Mouse (Mus musculus): ENCODE measurements at regions not wholly inside any gene's neighbourhood (a gene's known extent, or its start where the extent isn't known, plus 50 kb on each side); places are given as distances from the start of the nearest gene placed in this dataset.

- Histone ChIP-seq H3K27me3 (ENCODE audit: control insufficient read depth, insufficient read depth, low read length) (no peaks in the 10 kb centered on the region), H3K27ac (replicated peaks; ENCODE audit: low read depth, low read length) (no peak overlapping the region), H3K4me3 (replicated peaks; ENCODE audit: low read length) (no peak overlapping the region), H3K36me3 (ENCODE audit: control insufficient read depth, insufficient read depth, low read length) (no peaks in the 10 kb centered on the region), H3K4me2 (replicated peaks; ENCODE audit: low read depth, low read length, severe bottlenecking) (no peak overlapping the region), H3K9me3 (ENCODE audit: control insufficient read depth, low read length) (no peaks in the 10 kb centered on the region), H3K9ac (ENCODE audit: low read depth, low read length, severe bottlenecking) (no peak overlapping the region), H3K4me1 (ENCODE audit: control insufficient read depth, insufficient read depth, low read length) (no peaks in the 10 kb centered on the region)
- no peak for ATAC-seq (ENCODE audit: low FRiP score, low read depth)
- TF ChIP-seq POLR2A (IDR thresholded peaks at IDR 0.05; ENCODE audit: borderline replicate concordance, extremely low read depth, insufficient read depth, insufficient read length), result no peak
- WGBS, result 77% methylated on average over 1 of the region's 1 CpGs
- DNase-seq (ENCODE audit: low spot score), result no peak
These were observed 304.9 kb downstream of the Epm2a start for GRCm38 (mm10) chr10:11648151-11648550.

GRCm38 (mm10) chr10:11660056-11660770, 317.0 kb downstream of the Epm2a start:
- Histone ChIP-seq H3K4me1 (ENCODE audit: control insufficient read depth, insufficient read depth, low read length) (no peaks in the 10 kb centered on the region), H3K36me3 (ENCODE audit: control insufficient read depth, insufficient read depth, low read length) (no peaks in the 10 kb centered on the region), H3K27me3 (ENCODE audit: control insufficient read depth, insufficient read depth, low read length) (no peaks in the 10 kb centered on the region), H3K9me3 (ENCODE audit: control insufficient read depth, low read length) (no peaks in the 10 kb centered on the region), H3K4me3 (replicated peaks; ENCODE audit: low read length) (no peak overlapping the region), H3K9ac (ENCODE audit: low read depth, low read length, severe bottlenecking) (no peak overlapping the region), H3K4me2 (replicated peaks; ENCODE audit: low read depth, low read length, severe bottlenecking) (no peak overlapping the region), H3K27ac (replicated peaks; ENCODE audit: low read depth, low read length) (no peak overlapping the region)
- TF ChIP-seq POLR2A (IDR thresholded peaks at IDR 0.05; ENCODE audit: borderline replicate concordance, extremely low read depth, insufficient read depth, insufficient read length), result no peak
- ATAC-seq (ENCODE audit: low FRiP score, low read depth) (no peak), DNase-seq (ENCODE audit: low spot score) (no peak)
- 36% methylated on average over 1 of the region's 1 CpGs for WGBS

- Histone ChIP-seq H3K4me1 (ENCODE audit: control insufficient read depth, insufficient read depth, low read length) (no peaks in the 10 kb centered on the region), H3K27me3 (ENCODE audit: control insufficient read depth, insufficient read depth, low read length) (no peaks in the 10 kb centered on the region), H3K27ac (replicated peaks; ENCODE audit: low read depth, low read length) (no peak overlapping the region), H3K4me3 (replicated peaks; ENCODE audit: low read length) (no peak overlapping the region), H3K36me3 (ENCODE audit: control insufficient read depth, insufficient read depth, low read length) (no peaks in the 10 kb centered on the region), H3K9me3 (ENCODE audit: control insufficient read depth, low read length) (no peaks in the 10 kb centered on the region), H3K9ac (ENCODE audit: low read depth, low read length, severe bottlenecking) (no peak overlapping the region), H3K4me2 (replicated peaks; ENCODE audit: low read depth, low read length, severe bottlenecking) (no peak overlapping the region)
- no peak for TF ChIP-seq POLR2A (IDR thresholded peaks at IDR 0.05; ENCODE audit: borderline replicate concordance, extremely low read depth, insufficient read depth, insufficient read length)
- 67% methylated on average over 5 of the region's 5 CpGs for WGBS
- DNase-seq (ENCODE audit: low spot score) (no peak), ATAC-seq (ENCODE audit: low FRiP score, low read depth) (no peak)
These were observed 318.6 kb downstream of the Epm2a start for GRCm38 (mm10) chr10:11661660-11662250.

GRCm38 (mm10) chr10:11709742-11710141, 366.5 kb downstream of the Epm2a start:
- H3K36me3 ChIP-seq (ENCODE audit: control insufficient read depth, insufficient read depth, low read length), result no peaks in the 10 kb centered on the region
- ATAC-seq (ENCODE audit: low FRiP score, low read depth) (peak; percentile 58), DNase-seq (ENCODE audit: low spot score) (no peak)
- no peak overlapping the region for H3K9ac ChIP-seq (ENCODE audit: low read depth, low read length, severe bottlenecking)
- no peaks in the 10 kb centered on the region for H3K9me3 ChIP-seq (ENCODE audit: control insufficient read depth, low read length)
- no peak overlapping the region for H3K4me2 ChIP-seq (replicated peaks; ENCODE audit: low read depth, low read length, severe bottlenecking)
- no peaks in the 10 kb centered on the region for H3K27me3 ChIP-seq (ENCODE audit: control insufficient read depth, insufficient read depth, low read length)
- 57% methylated on average over 2 of the region's 2 CpGs for WGBS
- no peak overlapping the region for H3K27ac ChIP-seq (replicated peaks; ENCODE audit: low read depth, low read length)
- H3K4me1 ChIP-seq (ENCODE audit: control insufficient read depth, insufficient read depth, low read length), result peaks cover 3% of the 10 kb centered on the region; the same call in 1 of the 2 replicates
- TF ChIP-seq POLR2A (IDR thresholded peaks at IDR 0.05; ENCODE audit: borderline replicate concordance, extremely low read depth, insufficient read depth, insufficient read length), result no peak
- no peak overlapping the region for H3K4me3 ChIP-seq (replicated peaks; ENCODE audit: low read length)

GRCm38 (mm10) chr10:11724775-11725174, 381.6 kb downstream of the Epm2a start:
- no peak for DNase-seq (ENCODE audit: low spot score)
- WGBS, result 69% methylated on average over 7 of the region's 7 CpGs
- H3K27ac ChIP-seq (replicated peaks; ENCODE audit: low read depth, low read length), result no peak overlapping the region
- TF ChIP-seq POLR2A (IDR thresholded peaks at IDR 0.05; ENCODE audit: borderline replicate concordance, extremely low read depth, insufficient read depth, insufficient read length), result no peak
- no peaks in the 10 kb centered on the region for H3K27me3 ChIP-seq (ENCODE audit: control insufficient read depth, insufficient read depth, low read length)
- H3K4me3 ChIP-seq (replicated peaks; ENCODE audit: low read length), result no peak overlapping the region
- H3K9me3 ChIP-seq (ENCODE audit: control insufficient read depth, low read length), result no peaks in the 10 kb centered on the region
- ATAC-seq (ENCODE audit: low FRiP score, low read depth), result no peak
- H3K36me3 ChIP-seq (ENCODE audit: control insufficient read depth, insufficient read depth, low read length), result no peaks in the 10 kb centered on the region
- no peak overlapping the region for H3K9ac ChIP-seq (ENCODE audit: low read depth, low read length, severe bottlenecking)
- no peak overlapping the region for H3K4me2 ChIP-seq (replicated peaks; ENCODE audit: low read depth, low read length, severe bottlenecking)
- no peaks in the 10 kb centered on the region for H3K4me1 ChIP-seq (ENCODE audit: control insufficient read depth, insufficient read depth, low read length)
